Mouse (Mus musculus) heart, embryonic 11.5 days (tissue): ENCODE measurements around the gene Arf6. TPM values are rescaled to one million over a fixed set of nuclear protein-coding genes. Genes with fewer than 3 reads are reported as not detected.
"Not testable (repeated sequence)": the region's sequence is repeated elsewhere in the genome, so short reads cannot be mapped to it uniquely, and the experiment has no call there.

ENCODE experiments used
- ATAC-seq: fragments of 200-750 bp; cut with Nextera tagmentation; replicated peaks from 2 replicates; pipeline ENCODE4 v1.8.0; 2017; ENCODE audit warnings: moderate library complexity; ENCODE audit not compliant: insufficient number of reproducible peaks, low FRiP score, low TSS enrichment
- H3K27ac ChIP-seq: fragments of 300-500 bp; sonication (generic); 2 replicates; pipeline ENCODE4 v1.5.1; 2014; ENCODE audit warnings: mild to moderate bottlenecking, low read depth, low read length
- H3K27me3 ChIP-seq: fragments of 300-500 bp; sonication (generic); 2 replicates; pipeline ENCODE4 v1.6.1; 2014; ENCODE audit warnings: mild to moderate bottlenecking, low read length, mixed read lengths; ENCODE audit not compliant: control insufficient read depth, insufficient read depth
- H3K36me3 ChIP-seq: fragments of 300-500 bp; sonication (generic); 2 replicates; pipeline ENCODE4 v1.6.1; 2014; ENCODE audit warnings: mild to moderate bottlenecking, low read length, moderate library complexity, mixed read lengths; ENCODE audit not compliant: control insufficient read depth, insufficient read depth
- H3K4me1 ChIP-seq: fragments of 300-500 bp; sonication (generic); 2 replicates; pipeline ENCODE4 v1.6.1; 2014; ENCODE audit warnings: low read length; ENCODE audit not compliant: control insufficient read depth, insufficient read depth
- H3K4me2 ChIP-seq: fragments of 300-500 bp; sonication (generic); 2 replicates; pipeline ENCODE4 v1.6.1; 2014; ENCODE audit warnings: mild to moderate bottlenecking, moderate library complexity
- H3K4me3 ChIP-seq: fragments of 300-500 bp; sonication (generic); 2 replicates; pipeline ENCODE4 v1.5.1; 2014; ENCODE audit warnings: low read depth, low read length
- H3K9ac ChIP-seq: fragments of 300-500 bp; sonication (generic); 2 replicates; pipeline ENCODE4 v1.6.1; 2014; ENCODE audit warnings: mild to moderate bottlenecking, low read depth, low read length, moderate library complexity
- H3K9me3 ChIP-seq: fragments of 300-500 bp; sonication (generic); replicated peaks from 2 replicates; pipeline ENCODE4 v1.6.1; 2016; ENCODE audit warnings: low read length; ENCODE audit not compliant: control insufficient read depth
- WGBS: fragments of 180-500 bp; shearing (Covaris S2); extraction: QIAGEN DNeasy Blood & Tissue Kit; methylation state at CpG from one replicate; pipeline ENCODE4 v1.1.7; 2014; ENCODE audit not compliant: insufficient replicate concordance; 5-methylcytosine and 5-hydroxymethylcytosine counted together
- polyA plus RNA-seq: library from polyadenylated mRNA; unstranded; fragments of >200 nt; fragmentation: Nextera tagmentation; extraction: Ambion mirVana; gene quantifications from 2 replicates; pipeline ENCODE4 v1.2.1, GENCODE M21; 2014

The Arf6 gene
- polyA plus RNA-seq, 1 experiment from 2014 or later, result 41.6 TPM

DNA sequence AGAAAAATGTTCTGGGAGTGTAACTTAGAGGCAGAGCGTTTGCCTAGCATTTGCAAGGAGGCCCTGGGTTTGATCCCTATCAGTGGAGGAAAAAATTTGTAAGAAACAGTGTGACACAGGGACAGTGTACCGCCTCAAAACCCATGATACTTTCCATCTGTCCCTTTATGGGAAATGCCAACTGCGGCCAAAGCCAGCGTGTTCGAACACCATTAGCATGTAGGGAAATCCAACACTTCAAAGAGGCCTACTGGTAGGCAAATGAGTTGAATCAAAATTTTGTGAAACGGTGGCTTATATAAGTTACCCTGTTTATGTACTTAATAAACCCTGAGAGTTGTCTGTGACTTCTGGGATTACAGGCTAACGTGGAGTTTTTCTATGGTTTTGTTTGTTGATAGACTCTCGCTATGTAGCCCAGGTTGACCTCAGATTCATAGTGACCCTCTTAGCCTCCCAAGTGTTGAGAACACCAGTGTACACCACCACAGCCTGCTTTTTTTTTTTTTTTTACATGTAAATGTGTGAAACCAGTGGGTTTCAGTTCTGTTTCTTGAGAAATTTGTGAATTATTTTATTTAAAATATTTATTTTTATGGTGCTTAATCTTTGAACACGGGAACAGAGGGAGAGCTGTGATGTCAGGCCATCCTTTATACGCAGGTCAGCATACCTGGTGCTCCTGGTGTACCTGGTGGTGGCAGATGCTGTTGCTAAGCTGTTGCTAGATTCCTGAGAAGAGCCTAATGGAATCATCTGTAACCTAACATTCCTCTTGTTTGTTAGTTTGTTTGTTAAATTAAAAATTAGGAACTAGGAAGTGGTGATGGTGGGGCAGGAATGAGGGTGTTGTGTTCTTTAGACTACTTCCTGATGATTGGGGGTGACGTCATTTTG is 6.9 kb downstream of the Arf6 start:
- H3K4me1 ChIP-seq, result peaks cover 13% of the 10 kb centered on the region
- no peak overlapping the region for H3K4me3 ChIP-seq
- H3K36me3 ChIP-seq, result no peaks in the 10 kb centered on the region
- 83% methylated on average over 11 of the region's 11 CpGs for WGBS
- H3K4me2 ChIP-seq, result no peak overlapping the region
- no peaks in the 10 kb centered on the region for H3K9me3 ChIP-seq
- no peak for ATAC-seq
- H3K9ac ChIP-seq, result no peak overlapping the region
- H3K27ac ChIP-seq, result peak overlapping the region; percentile 17; the same call in 1 of the 2 replicates
- no peaks in the 10 kb centered on the region for H3K27me3 ChIP-seq

DNA sequence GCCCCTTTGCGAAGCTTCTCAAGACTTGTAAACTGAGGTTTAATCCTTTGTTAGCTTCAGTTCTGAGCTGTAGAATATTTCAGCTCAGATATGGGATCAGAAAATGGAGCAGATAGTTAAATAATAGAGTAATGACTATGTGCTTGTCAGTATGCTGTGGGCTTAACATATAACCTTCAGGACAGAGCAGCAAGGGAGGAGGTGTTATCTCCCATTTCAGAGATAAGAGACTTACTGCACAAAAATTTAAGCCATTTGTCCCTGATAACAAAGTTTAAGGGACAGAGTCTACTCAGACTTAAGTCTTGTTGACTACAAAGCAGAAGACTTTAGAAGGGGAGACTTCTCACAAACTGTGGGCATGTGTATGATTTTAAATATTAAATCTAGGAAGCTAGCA is 10.9 kb downstream of the Arf6 start:
- 69% methylated on average over 1 of the region's 1 CpGs for WGBS
- H3K27ac ChIP-seq, result 0 out of 2 replicates have a peak overlapping the region, but pooled peaks have one; percentile 11
- no peaks in the 10 kb centered on the region for H3K27me3 ChIP-seq
- no peak for ATAC-seq
- no peak overlapping the region for H3K9ac ChIP-seq
- no peaks in the 10 kb centered on the region for H3K36me3 ChIP-seq
- no peaks in the 10 kb centered on the region for H3K9me3 ChIP-seq
- H3K4me2 ChIP-seq, result no peak overlapping the region
- peaks cover 7% of the 10 kb centered on the region; the same call in 1 of the 2 replicates for H3K4me1 ChIP-seq
- H3K4me3 ChIP-seq, result no peak overlapping the region

DNA sequence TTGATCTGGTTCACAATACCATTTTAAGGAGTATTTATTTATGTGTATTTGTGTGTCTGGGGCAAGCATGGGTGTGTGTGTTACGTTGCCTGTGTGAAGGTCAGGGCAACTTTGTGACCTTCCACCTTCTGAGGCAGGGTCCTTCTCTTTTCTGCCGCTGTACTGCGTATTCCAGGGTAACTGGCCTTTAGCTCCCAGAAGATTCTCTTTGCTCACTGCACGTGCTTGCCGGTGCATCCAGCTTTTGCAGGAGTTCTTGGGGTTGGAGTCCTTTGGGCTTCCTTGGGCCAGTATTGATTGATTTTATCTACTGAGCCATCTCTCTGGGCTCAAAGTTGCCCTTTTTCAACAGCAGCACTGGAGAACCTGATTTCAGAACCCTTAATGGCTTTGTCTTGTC is 12.7 kb downstream of the Arf6 start:
- no peak overlapping the region for H3K9ac ChIP-seq
- no peak for ATAC-seq
- no peaks in the 10 kb centered on the region for H3K27me3 ChIP-seq

DNA sequence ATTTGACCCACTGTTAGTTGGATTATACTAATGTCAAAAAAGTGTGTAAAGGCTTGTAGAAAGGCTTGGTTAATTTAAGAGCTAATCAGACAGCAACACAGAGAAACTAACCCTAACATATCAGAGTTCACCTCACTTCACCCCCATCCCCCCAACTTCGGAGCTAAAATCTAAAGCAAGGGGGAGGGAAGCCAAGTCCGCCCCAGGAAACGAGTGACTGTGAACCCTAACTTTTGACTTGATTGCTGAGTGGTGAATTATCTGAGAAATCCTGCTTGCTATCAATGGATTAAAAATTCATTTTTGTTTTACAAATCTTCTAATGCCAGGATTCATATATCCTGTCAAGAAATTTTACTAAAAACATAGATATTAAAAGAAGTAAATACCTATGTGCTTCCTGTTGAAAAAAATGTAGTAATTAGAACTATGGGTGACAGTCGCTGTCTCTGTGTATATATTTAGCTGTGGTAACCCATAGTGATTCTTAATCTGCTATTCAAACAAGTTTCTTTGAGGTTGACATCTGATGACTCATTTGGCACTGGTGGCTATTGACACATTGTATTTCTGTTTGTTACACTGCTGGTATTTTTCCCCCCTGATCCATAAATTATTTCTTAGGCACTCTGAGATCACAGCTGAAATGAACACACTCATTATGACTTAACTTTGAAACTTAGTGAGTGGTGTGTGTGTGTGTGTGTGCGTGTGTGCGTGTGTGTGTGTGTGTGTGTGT is 13.8 kb downstream of the Arf6 start:
- 68% methylated on average over 6 of the region's 6 CpGs for WGBS
- H3K36me3 ChIP-seq, result no peaks in the 10 kb centered on the region
- ATAC-seq, result no peak
- no peak overlapping the region for H3K4me2 ChIP-seq
- no peak overlapping the region for H3K4me3 ChIP-seq
- H3K4me1 ChIP-seq, result peaks cover 4% of the 10 kb centered on the region; the same call in 1 of the 2 replicates
- H3K9me3 ChIP-seq, result no peaks in the 10 kb centered on the region
- H3K27ac ChIP-seq, result no peak overlapping the region
- no peaks in the 10 kb centered on the region for H3K27me3 ChIP-seq
- no peak overlapping the region for H3K9ac ChIP-seq

More for the DNA sequence above, 12.7 kb downstream of the Arf6 start:
- no peaks in the 10 kb centered on the region for H3K36me3 ChIP-seq
- H3K9me3 ChIP-seq, result no peaks in the 10 kb centered on the region
- H3K4me1 ChIP-seq, result peaks cover 4% of the 10 kb centered on the region; the same call in 1 of the 2 replicates
- no peak overlapping the region for H3K4me2 ChIP-seq
- WGBS, result 95% methylated on average over 5 of the region's 5 CpGs
- no peak overlapping the region for H3K4me3 ChIP-seq
- H3K27ac ChIP-seq, result no peak overlapping the region

DNA sequence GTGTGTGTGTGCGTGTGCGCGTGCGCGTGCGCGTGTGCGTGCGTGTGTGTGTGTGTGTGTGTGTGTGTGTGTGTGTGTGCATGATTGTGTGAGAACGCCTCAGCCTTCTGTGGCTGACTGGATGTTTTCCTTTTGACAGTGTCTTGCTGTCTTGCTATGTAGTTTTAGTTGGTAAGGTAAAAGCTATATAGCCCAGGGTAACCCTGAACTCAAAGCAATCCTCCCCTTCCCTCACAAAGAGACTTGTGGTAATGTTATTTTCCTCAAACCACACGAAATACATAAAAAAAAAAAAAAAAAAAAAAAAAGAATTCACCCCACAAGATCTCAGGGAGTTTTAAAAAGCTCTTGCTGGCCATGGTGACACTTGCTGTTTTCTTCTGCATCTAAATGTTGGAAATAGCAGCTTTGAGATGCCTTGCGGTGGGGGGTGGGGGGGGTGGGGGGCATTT is 14.4 kb downstream of the Arf6 start:
- 82% methylated on average over 12 of the region's 12 CpGs for WGBS
- H3K27ac ChIP-seq, H3K9ac ChIP-seq: not testable (repeated sequence)

DNA sequence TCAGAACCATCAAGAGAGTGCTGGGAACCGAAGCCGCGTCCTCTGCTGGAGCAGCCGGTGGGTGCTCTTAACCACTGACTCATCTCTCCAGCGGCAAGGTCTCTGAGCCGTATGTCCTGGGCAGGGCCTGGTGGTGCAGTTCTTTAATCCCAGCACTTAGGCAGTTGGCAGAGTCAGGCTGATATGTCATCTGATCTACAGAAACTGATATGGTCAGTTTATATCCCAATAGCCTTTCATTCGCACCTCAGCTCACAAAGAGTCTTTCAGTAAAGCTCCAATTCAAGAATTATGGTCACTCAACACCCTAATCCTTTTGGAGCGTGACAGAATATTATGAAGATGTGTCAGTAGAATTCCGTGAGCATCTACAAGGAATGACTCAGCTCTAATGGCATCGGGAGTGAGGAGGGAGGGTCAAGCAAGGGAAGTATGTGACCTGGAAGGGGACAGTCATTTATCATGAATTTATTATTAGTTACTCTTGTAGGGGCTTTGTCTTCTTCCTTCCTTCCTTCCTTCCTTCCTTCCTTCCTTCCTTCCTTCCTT is 16.4 kb downstream of the Arf6 start:
- Histone ChIP-seq H3K4me3 (no peak overlapping the region), H3K4me2 (no peak overlapping the region), H3K9ac (no peak overlapping the region), H3K36me3 (no peaks in the 10 kb centered on the region), H3K9me3 (no peaks in the 10 kb centered on the region), H3K27me3 (no peaks in the 10 kb centered on the region), H3K4me1 (no peaks in the 10 kb centered on the region; the same call in 1 of the 2 replicates), H3K27ac (no peak overlapping the region)
- WGBS, result 89% methylated on average over 10 of the region's 10 CpGs
- ATAC-seq, result no peak

More for the DNA sequence above, 14.4 kb downstream of the Arf6 start:
- not testable (repeated sequence) for H3K36me3 ChIP-seq, ATAC-seq, H3K27me3 ChIP-seq, H3K4me2 ChIP-seq, H3K9me3 ChIP-seq, H3K4me1 ChIP-seq, H3K4me3 ChIP-seq

DNA sequence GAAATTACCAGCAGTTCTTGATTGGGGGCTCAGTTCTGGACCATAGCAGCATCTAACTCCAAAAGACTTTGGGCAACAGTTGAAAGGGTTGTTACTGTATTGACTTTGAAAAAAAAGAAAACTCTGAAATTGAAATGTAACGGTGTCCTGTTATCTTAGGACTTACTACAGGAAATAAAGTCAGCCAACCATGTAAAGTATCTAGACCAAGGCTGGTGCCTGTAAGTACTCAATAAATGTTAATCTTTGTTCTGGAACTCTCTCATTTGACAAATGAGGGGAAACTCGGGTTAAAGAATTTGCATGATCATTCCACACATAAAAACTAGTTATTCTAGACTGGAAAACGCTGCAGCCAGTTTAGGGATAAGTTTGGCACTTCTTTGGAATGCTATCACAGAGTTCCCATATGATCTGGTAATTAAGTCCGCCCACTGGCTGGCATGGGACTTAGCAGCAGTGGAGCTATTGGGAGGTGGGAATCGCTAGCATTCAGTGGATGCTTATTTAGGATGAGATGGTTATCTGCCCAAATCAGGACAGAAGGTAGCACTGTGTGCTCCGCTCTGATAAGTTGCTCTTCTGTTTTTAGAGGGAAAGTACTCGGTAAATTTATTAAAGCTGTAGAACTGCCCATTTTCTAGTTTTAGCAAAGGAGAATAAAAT is 17.5 kb downstream of the Arf6 start:
- Histone ChIP-seq H3K27ac (no peak overlapping the region), H3K36me3 (no peaks in the 10 kb centered on the region), H3K4me2 (no peak overlapping the region), H3K27me3 (no peaks in the 10 kb centered on the region), H3K4me3 (no peak overlapping the region), H3K9ac (no peak overlapping the region), H3K9me3 (no peaks in the 10 kb centered on the region), H3K4me1 (no peaks in the 10 kb centered on the region; the same call in 1 of the 2 replicates)
- WGBS, result 57% methylated on average over 7 of the region's 7 CpGs
- ATAC-seq, result no peak
